Mouse (Mus musculus) fibroblast of lung, adult 2 months (primary cell): Measurements from ENCODE around the gene Unc119.
A peak's percentile ranks its signal among the peaks of the same experiment; 100 is the strongest.

Experiments used
- DNase-seq: peaks from one replicate; pipeline ENCODE4 v3.0.0-alpha.2; 2011; ENCODE audit warnings: low read depth

The Unc119 gene

GRCm38 (mm10) chr11:78343381-78344327, at the start of gene Unc119:
Gene Unc119, plus strand, starts transcription at chr11:78343482.
- DNase-seq, result no peak

GRCm38 (mm10) chr11:78294585-78294984, 48.7 kb upstream of the Unc119 start:
- DNase-seq, result no peak

GRCm38 (mm10) chr11:78300917-78301316, 42.4 kb upstream of the Unc119 start:
- DNase-seq, result no peak

GRCm38 (mm10) chr11:78301357-78302084, 41.8 kb upstream of the Unc119 start, which contains the start of gene Spag5:
Gene Spag5, plus strand, starts transcription at chr11:78301529.
- DNase-seq, result peak; percentile 74

- no peak for DNase-seq
Observed at GRCm38 (mm10) chr11:78305272-78305671, 38.0 kb upstream of the Unc119 start.

GRCm38 (mm10) chr11:78310861-78311511, 32.3 kb upstream of the Unc119 start:
- no peak for DNase-seq

GRCm38 (mm10) chr11:78313662-78314061, 29.6 kb upstream of the Unc119 start:
- no peak for DNase-seq

GRCm38 (mm10) chr11:78318411-78318810, 24.9 kb upstream of the Unc119 start:
- DNase-seq, result no peak

GRCm38 (mm10) chr11:78322076-78322831, 21.0 kb upstream of the Unc119 start:
- DNase-seq, result no peak

GRCm38 (mm10) chr11:78322860-78323259, 20.4 kb upstream of the Unc119 start, which contains the start of gene Aldoc:
Gene Aldoc, plus strand, starts transcription at chr11:78322968.
- no peak for DNase-seq

- DNase-seq, result no peak
Observed at GRCm38 (mm10) chr11:78324000-78324785, 19.1 kb upstream of the Unc119 start.

GRCm38 (mm10) chr11:78324965-78325364, 18.3 kb upstream of the Unc119 start:
- no peak for DNase-seq

GRCm38 (mm10) chr11:78327215-78327614, 16.1 kb upstream of the Unc119 start:
- DNase-seq, result no peak

GRCm38 (mm10) chr11:78327634-78328511, 15.4 kb upstream of the Unc119 start, which contains the start of gene Pigs:
Gene Pigs, plus strand, starts transcription at chr11:78328415.
- DNase-seq, result peak; percentile 83

- DNase-seq, result no peak
Observed at GRCm38 (mm10) chr11:78328512-78329056, 14.7 kb upstream of the Unc119 start.

- DNase-seq, result no peak
Observed at GRCm38 (mm10) chr11:78332676-78333075, 10.6 kb upstream of the Unc119 start.

GRCm38 (mm10) chr11:78333992-78334391, 9.3 kb upstream of the Unc119 start:
- DNase-seq, result no peak

GRCm38 (mm10) chr11:78337040-78337439, 6.2 kb upstream of the Unc119 start:
- DNase-seq, result no peak

GRCm38 (mm10) chr11:78341702-78342101, 1.6 kb upstream of the Unc119 start:
- DNase-seq, result no peak
